Mouse (Mus musculus): ENCODE data around the gene Gngt1. TPM values are rescaled to one million over a fixed set of nuclear protein-coding genes. Genes with fewer than 3 reads are reported as not detected.

The Gngt1 gene
- not detected in 2 replicates for polyA plus RNA-seq (2014; fragmentation: Nextera tagmentation; extraction: Ambion mirVana)

DNA sequence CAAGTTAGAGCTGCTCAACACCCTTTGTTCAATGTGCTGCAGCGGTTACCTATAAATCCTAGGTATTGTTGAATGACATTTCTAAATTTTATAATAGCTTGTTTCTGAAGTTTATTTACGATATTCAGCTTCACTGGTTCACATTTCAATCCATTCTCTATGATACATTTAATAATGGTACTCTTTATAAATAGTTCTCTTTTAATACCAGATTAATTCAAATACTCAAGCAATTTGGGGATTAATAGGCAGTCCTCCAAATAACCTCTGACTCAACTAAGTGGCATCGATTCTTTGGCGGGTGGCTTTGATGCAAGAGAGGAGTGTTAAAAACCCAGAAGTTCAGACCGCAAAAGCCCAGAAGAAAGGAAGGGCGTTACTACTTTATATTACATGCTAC, at the start of gene Gngt1:
Gene Gngt1 (plus strand): TSS at position 301 of the 400 bp plus-strand sequence.
- ATAC-seq (ENCODE audit: insufficient number of reproducible peaks, low FRiP score, low TSS enrichment, low read depth), result no peak

DNA sequence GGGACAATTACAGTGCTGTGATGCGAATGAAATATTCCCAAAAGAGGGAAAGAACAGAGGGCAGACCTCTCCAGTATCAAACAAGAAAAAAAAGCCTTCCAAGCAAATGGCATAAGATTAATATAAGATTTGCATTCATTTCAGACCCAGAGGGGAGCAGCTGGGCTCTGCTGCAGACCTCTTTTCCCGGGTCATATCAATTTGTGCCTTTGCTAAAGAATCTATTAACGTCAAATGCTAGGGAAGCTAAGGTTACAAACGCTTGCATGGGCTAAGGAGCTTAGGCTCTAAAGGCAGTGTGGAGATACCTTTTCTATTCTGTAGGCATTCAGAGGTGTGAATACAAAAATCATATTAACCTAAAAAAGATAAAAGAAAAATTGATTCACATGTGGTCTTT, 38.6 kb upstream of the Gngt1 start:
- H3K9ac ChIP-seq (ENCODE audit: low read length), result no peak overlapping the region
- H3K27ac ChIP-seq (replicated peaks; ENCODE audit: low read depth, low read length), result no peak overlapping the region
- no peaks in the 10 kb centered on the region for H3K36me3 ChIP-seq (ENCODE audit: control insufficient read depth, insufficient read depth, low read length)
- DNase-seq (ENCODE audit: low spot score) (no peak), ATAC-seq (ENCODE audit: insufficient number of reproducible peaks, low FRiP score, low TSS enrichment, low read depth) (no peak)
- H3K4me2 ChIP-seq (ENCODE audit: low read depth, severe bottlenecking), result no peak overlapping the region
- no peak overlapping the region for H3K4me3 ChIP-seq (ENCODE audit: low read depth, low read length)
- 61% methylated on average over 4 of the region's 4 CpGs for WGBS
- H3K27me3 ChIP-seq (ENCODE audit: control insufficient read depth, insufficient read depth, low read length), result no peaks in the 10 kb centered on the region
- H3K9me3 ChIP-seq (ENCODE audit: control insufficient read depth, low read length), result no peaks in the 10 kb centered on the region
- no peaks in the 10 kb centered on the region for H3K4me1 ChIP-seq (ENCODE audit: control insufficient read depth, insufficient read depth, low read length)

More for the DNA sequence above, at the start of gene Gngt1:
- WGBS, result 88% methylated on average over 6 of the region's 6 CpGs
- H3K4me2 ChIP-seq (ENCODE audit: low read depth, severe bottlenecking), result no peak within 1 kb of the TSS
- H3K9ac ChIP-seq (ENCODE audit: low read length), result no peak within 1 kb of the TSS
- H3K27me3 ChIP-seq (ENCODE audit: control insufficient read depth, insufficient read depth, low read length), result no peaks in the 10 kb centered on the region
- no peaks in the 10 kb centered on the region for H3K9me3 ChIP-seq (ENCODE audit: control insufficient read depth, low read length)
- no peak for DNase-seq (ENCODE audit: low spot score)
- H3K27ac ChIP-seq (replicated peaks; ENCODE audit: low read depth, low read length), result no peak within 1 kb of the TSS
- H3K36me3 ChIP-seq (ENCODE audit: control insufficient read depth, insufficient read depth, low read length), result no peaks in the 10 kb centered on the region
- no peak within 1 kb of the TSS for H3K4me3 ChIP-seq (ENCODE audit: low read depth, low read length)
- no peaks in the 10 kb centered on the region for H3K4me1 ChIP-seq (ENCODE audit: control insufficient read depth, insufficient read depth, low read length)

DNA sequence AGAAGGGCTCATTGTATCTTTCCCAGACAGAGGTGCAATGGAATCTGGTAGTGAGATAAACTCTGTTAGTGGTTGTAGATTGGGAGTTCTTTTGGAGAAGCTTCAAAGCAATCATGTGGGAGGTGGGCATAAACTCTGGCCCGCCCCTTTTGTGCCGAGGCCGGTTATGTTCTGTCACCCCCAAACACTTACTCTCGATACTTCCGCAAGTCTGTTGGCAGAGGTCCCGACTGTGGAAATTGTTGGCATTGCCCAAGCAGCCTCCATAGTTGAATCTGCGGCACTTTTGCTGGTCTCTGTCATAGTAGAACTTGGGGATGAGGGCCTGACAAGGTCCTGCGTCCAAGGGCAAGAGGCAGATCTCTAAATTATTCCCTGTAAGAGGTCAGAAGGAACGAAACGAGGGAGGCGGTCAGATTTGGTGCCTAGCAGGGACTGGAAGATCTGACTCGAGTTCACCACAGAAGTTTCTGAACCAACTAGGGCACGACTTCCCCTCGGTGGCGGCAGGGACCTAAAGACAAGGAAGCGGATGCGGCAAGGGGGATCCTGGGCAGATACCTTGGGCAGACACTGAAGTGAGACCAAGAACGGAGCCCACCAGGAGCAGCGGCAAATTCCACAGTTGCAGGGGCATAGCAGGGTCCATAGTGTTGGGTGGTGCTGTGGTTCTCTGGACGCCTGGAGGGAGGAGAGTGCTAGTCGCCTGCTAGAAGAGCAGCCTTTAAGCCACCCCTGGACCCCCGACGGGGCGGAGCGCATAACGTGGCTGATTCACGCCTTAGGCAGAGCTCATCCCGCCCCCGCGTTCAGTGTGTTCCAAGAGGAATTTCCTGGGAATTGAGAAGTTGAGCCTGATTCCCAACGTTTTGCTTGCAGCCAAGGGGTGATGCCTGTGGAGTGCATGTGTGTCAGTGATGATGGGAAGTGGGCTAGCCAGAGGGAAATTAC, 25.6 kb upstream of the Gngt1 start:
- no peak for ATAC-seq (ENCODE audit: insufficient number of reproducible peaks, low FRiP score, low TSS enrichment, low read depth)
- no peaks in the 10 kb centered on the region for H3K36me3 ChIP-seq (ENCODE audit: control insufficient read depth, insufficient read depth, low read length)
- no peak overlapping the region for H3K9ac ChIP-seq (ENCODE audit: low read length)
- peaks cover 2% of the 10 kb centered on the region for H3K27me3 ChIP-seq (ENCODE audit: control insufficient read depth, insufficient read depth, low read length)
- H3K4me1 ChIP-seq (ENCODE audit: control insufficient read depth, insufficient read depth, low read length), result no peaks in the 10 kb centered on the region
- WGBS, result 23% methylated on average over 31 of the region's 31 CpGs
- H3K4me3 ChIP-seq (ENCODE audit: low read depth, low read length), result no peak overlapping the region
- peak; percentile 27 for DNase-seq (ENCODE audit: low spot score)
- peak overlapping the region; percentile 29 for H3K4me2 ChIP-seq (ENCODE audit: low read depth, severe bottlenecking)
- H3K9me3 ChIP-seq (ENCODE audit: control insufficient read depth, low read length), result no peaks in the 10 kb centered on the region
- no peak overlapping the region for H3K27ac ChIP-seq (replicated peaks; ENCODE audit: low read depth, low read length)

DNA sequence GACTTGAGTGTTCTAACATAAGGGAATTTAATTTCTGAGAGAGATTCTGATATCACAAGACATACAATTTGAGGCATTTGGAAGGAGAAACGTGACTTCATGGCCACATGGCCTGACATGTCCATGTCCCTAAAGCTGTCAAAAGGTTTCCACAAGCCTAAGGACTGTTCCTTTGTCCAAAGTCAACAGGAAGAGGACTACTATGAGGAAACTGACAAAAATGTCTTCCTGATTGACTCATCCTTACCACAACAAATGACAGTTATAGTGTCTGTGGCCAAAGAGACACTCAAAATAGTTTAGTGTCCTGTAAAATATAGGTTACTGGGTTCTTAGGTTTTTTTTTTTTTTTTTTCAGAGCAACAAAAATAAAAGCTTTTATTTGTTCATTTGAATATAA, 19.9 kb upstream of the Gngt1 start:
- Histone ChIP-seq H3K4me2 (ENCODE audit: low read depth, severe bottlenecking) (no peak overlapping the region), H3K9me3 (ENCODE audit: control insufficient read depth, low read length) (no peaks in the 10 kb centered on the region), H3K9ac (ENCODE audit: low read length) (no peak overlapping the region), H3K27me3 (ENCODE audit: control insufficient read depth, insufficient read depth, low read length) (peaks cover 2% of the 10 kb centered on the region; the same call in 1 of the 2 replicates), H3K4me1 (ENCODE audit: control insufficient read depth, insufficient read depth, low read length) (no peaks in the 10 kb centered on the region), H3K27ac (replicated peaks; ENCODE audit: low read depth, low read length) (no peak overlapping the region), H3K36me3 (ENCODE audit: control insufficient read depth, insufficient read depth, low read length) (no peaks in the 10 kb centered on the region), H3K4me3 (ENCODE audit: low read depth, low read length) (no peak overlapping the region)
- 85% methylated on average over 1 of the region's 1 CpGs for WGBS
- ATAC-seq (ENCODE audit: insufficient number of reproducible peaks, low FRiP score, low TSS enrichment, low read depth), result no peak
- no peak for DNase-seq (ENCODE audit: low spot score)

DNA sequence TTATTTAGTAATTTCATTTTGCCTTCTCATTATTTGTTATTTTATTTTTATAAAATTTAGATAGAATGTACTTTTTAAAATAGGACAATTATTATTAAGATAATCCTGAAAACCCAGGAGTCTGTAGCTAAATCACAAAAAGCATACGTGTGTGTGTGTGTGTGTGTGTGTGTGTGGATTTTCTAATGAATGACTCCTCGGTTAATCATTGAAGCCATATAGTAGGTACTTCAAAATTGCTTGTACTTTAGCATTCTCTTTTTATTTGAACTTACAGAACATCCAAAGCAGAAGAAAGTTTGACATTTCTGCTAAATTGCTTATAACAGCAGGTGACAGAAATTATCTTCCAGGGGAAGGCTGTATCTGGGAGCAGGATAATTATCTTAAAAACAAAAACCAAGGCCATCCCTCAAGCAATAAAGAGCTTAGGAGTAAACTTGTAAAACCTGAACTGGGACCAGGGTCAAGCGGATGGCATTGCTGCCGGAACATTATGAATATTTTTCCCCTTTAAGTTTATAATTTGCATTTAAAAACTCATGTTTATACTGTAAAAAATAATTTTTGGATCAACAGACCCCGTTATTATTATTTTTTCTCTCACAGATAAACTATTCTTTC, 10.8 kb upstream of the Gngt1 start:
- 82% methylated on average over 5 of the region's 5 CpGs for WGBS
- DNase-seq (ENCODE audit: low spot score), result no peak

DNA sequence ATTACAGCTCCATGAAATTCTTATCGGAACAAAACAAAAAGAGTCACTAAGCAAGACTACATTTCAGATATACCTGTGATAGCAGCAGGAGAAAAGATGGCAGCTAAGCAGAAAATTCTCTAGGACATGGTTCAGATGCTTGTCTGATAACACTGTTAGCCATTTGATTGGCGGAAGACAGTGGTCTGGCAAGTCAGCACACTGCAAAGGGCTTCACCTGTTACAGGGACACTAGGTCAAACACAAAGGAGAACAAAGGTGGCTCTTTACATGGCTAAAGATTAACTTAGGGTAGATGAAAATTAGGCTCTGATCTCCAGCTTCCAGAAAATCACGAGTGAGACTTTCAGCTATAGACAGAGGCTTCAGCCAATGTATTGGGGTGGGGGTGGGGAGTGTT, 4.8 kb upstream of the Gngt1 start, which contains the start of gene Tfpi2:
Gene Tfpi2 (minus strand): TSS at position 170 of the 400 bp plus-strand sequence.
- DNase-seq (ENCODE audit: low spot score), result no peak
- no peaks in the 10 kb centered on the region for H3K27me3 ChIP-seq (ENCODE audit: control insufficient read depth, insufficient read depth, low read length)
- H3K4me1 ChIP-seq (ENCODE audit: control insufficient read depth, insufficient read depth, low read length), result no peaks in the 10 kb centered on the region
- H3K4me3 ChIP-seq (ENCODE audit: low read depth, low read length), result no peak within 1 kb of the TSS
- WGBS, result 85% methylated on average over 3 of the region's 3 CpGs
- no peaks in the 10 kb centered on the region for H3K36me3 ChIP-seq (ENCODE audit: control insufficient read depth, insufficient read depth, low read length)
- H3K9ac ChIP-seq (ENCODE audit: low read length), result no peak within 1 kb of the TSS
- H3K9me3 ChIP-seq (ENCODE audit: control insufficient read depth, low read length), result no peaks in the 10 kb centered on the region
- H3K27ac ChIP-seq (replicated peaks; ENCODE audit: low read depth, low read length), result no peak within 1 kb of the TSS
- no peak for ATAC-seq (ENCODE audit: insufficient number of reproducible peaks, low FRiP score, low TSS enrichment, low read depth)
- no peak within 1 kb of the TSS for H3K4me2 ChIP-seq (ENCODE audit: low read depth, severe bottlenecking)

More for the DNA sequence above, 10.8 kb upstream of the Gngt1 start:
- ATAC-seq (ENCODE audit: insufficient number of reproducible peaks, low FRiP score, low TSS enrichment, low read depth), result no peak
- H3K9ac ChIP-seq (ENCODE audit: low read length), result no peak overlapping the region
- H3K4me1 ChIP-seq (ENCODE audit: control insufficient read depth, insufficient read depth, low read length), result no peaks in the 10 kb centered on the region
- no peak overlapping the region for H3K4me2 ChIP-seq (ENCODE audit: low read depth, severe bottlenecking)
- no peak overlapping the region for H3K4me3 ChIP-seq (ENCODE audit: low read depth, low read length)
- no peaks in the 10 kb centered on the region for H3K9me3 ChIP-seq (ENCODE audit: control insufficient read depth, low read length)
- no peaks in the 10 kb centered on the region for H3K36me3 ChIP-seq (ENCODE audit: control insufficient read depth, insufficient read depth, low read length)
- H3K27me3 ChIP-seq (ENCODE audit: control insufficient read depth, insufficient read depth, low read length), result no peaks in the 10 kb centered on the region
- no peak overlapping the region for H3K27ac ChIP-seq (replicated peaks; ENCODE audit: low read depth, low read length)

DNA sequence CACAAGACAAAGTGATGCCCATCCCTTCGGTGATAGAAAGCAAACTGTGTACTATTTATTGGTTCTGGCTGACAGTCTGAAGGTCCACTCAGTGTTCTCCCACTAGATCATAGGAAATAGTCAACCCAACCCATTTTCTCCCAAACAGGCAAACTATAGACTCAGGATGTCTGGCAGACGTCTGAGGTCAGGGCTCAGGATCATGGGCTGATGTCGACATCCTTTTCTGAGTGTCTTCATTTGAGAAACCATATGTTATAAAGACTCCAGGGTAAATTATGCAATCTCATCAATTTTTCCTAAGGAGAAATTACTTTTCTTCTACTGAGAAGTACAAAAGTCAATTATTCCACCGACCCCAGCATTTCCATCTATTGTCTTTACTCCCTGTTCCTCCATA, 4.5 kb downstream of the Gngt1 start:
- 81% methylated on average over 4 of the region's 4 CpGs for whole genome bisulfite sequencing
- DNase-seq (ENCODE audit: low spot score), result no peak
- Histone ChIP-seq H3K27me3 (ENCODE audit: control insufficient read depth, insufficient read depth, low read length) (no peaks in the 10 kb centered on the region), H3K4me2 (ENCODE audit: low read depth, severe bottlenecking) (no peak overlapping the region), H3K4me3 (ENCODE audit: low read depth, low read length) (no peak overlapping the region), H3K9ac (ENCODE audit: low read length) (no peak overlapping the region), H3K4me1 (ENCODE audit: control insufficient read depth, insufficient read depth, low read length) (no peaks in the 10 kb centered on the region), H3K9me3 (ENCODE audit: control insufficient read depth, low read length) (no peaks in the 10 kb centered on the region), H3K36me3 (ENCODE audit: control insufficient read depth, insufficient read depth, low read length) (no peaks in the 10 kb centered on the region), H3K27ac (replicated peaks; ENCODE audit: low read depth, low read length) (no peak overlapping the region)
- no peak for ATAC-seq (ENCODE audit: insufficient number of reproducible peaks, low FRiP score, low TSS enrichment, low read depth)

DNA sequence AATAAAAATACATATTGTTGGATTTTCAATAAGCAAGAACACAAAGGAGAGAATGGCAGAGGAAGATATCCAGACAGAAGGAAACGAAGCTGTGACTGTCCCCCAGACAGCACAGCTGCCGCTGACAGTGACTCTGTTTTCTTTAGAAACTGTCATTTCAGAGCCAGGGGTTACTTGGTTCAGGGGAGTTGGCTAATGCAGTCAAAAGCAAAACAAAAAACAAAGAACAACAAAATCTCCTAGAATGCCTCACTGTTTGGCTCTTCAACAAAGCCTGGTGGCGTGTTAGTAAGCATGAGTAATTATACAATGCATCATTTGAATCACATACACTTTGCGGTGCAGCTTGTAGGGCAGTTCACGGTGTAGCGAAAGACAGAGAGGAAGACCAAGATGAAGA, 5.7 kb downstream of the Gngt1 start:
- Histone ChIP-seq H3K27me3 (ENCODE audit: control insufficient read depth, insufficient read depth, low read length) (no peaks in the 10 kb centered on the region), H3K27ac (replicated peaks; ENCODE audit: low read depth, low read length) (no peak overlapping the region), H3K9ac (ENCODE audit: low read length) (no peak overlapping the region), H3K36me3 (ENCODE audit: control insufficient read depth, insufficient read depth, low read length) (no peaks in the 10 kb centered on the region), H3K9me3 (ENCODE audit: control insufficient read depth, low read length) (no peaks in the 10 kb centered on the region), H3K4me2 (ENCODE audit: low read depth, severe bottlenecking) (no peak overlapping the region), H3K4me1 (ENCODE audit: control insufficient read depth, insufficient read depth, low read length) (no peaks in the 10 kb centered on the region), H3K4me3 (ENCODE audit: low read depth, low read length) (no peak overlapping the region)
- DNase-seq (ENCODE audit: low spot score), result no peak
- ATAC-seq (ENCODE audit: insufficient number of reproducible peaks, low FRiP score, low TSS enrichment, low read depth), result no peak
- WGBS, result 86% methylated on average over 6 of the region's 6 CpGs
